Mouse (Mus musculus) liver, embryonic 14.5 days (tissue): ENCODE measurements around the gene Xirp1.

Experiments
- CTCF ChIP-seq: IDR thresholded peaks from 2 replicates; pipeline ENCODE4 v1.5.1; 2016; ENCODE audit warnings: antibody characterized with exemption, low read depth, control low read depth
- EP300 ChIP-seq: IDR thresholded peaks from 2 replicates; pipeline ENCODE4 v1.6.1; 2016; ENCODE audit warnings: antibody characterized with exemption, low read depth

- peak; percentile 65 for TF ChIP-seq CTCF
- no peak for TF ChIP-seq EP300
These were observed 53.2 kb downstream of the Xirp1 start for GRCm38 (mm10) chr9:119970221-119970620.
